Mouse (Mus musculus): ENCODE results near the gene Borcs6. TPM values are rescaled to one million over a fixed set of nuclear protein-coding genes. Genes with fewer than 3 reads are reported as not detected.
A peak's percentile ranks its signal among the peaks of the same experiment; 100 is the strongest.

Borcs6 gene
- polyA plus RNA-seq, 3 experiments from 2014 or later = 1.1 to 2.2 (median 1.3) TPM

DNA sequence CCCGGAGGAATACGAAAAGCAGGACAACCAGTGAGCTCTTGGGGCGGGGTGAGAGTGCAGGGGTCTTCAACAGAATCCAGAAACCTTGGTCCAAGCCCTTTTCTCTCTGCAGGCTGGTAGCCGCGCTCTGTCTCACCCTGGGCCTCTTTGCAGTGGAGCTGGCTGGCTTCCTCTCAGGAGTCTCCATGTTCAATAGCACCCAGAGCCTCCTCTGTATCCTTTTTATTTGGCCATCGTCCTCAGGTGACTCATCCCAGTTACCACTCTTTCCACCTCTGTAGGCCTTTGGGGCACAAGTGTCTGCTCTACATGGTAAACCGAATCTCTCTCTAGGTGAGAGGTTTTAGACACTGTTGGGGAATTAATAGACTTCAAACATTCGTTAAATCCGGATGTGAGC, 11.7 kb downstream of the Borcs6 start:
- no peak for ATAC-seq

DNA sequence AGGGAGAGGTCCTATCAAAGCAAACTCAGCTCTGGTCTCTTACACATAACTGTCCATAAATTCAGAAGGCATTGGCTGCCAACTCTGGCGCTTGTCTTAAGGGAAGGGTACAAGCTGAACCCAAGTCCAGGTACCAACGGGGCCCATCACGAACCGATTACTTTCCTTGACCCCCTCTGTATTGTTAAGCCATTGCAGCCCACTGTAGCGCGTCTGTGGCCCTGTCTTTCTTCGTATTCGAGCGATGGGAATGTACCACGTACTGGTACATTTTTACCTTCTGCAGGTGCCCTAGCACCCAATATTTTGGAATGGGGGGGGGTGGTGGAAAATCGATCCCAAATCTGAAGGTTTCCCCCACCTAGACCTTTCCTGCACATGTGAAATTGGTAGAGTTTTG, 12.7 kb downstream of the Borcs6 start:
- no peak for ATAC-seq

DNA sequence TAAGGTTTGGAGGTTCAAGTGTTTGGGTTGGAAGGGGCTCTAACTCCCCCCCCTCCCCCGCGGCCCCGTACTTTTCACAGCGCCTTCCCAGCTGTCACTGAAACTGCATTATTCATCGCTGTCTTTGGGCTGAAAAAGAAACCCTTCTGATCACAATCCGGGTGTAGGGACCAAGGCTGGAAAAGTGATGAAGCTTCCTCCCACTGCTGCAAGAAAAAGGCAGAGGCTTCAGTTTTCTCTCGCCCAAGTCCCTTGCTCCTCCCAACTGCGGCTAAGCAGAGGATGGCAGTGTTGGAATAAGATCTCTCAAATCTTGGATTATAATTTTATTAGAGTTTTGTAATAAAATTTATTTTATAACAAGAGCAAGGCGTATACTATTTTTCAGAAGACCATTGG, 13.1 kb downstream of the Borcs6 start:
- ATAC-seq = no peak

DNA sequence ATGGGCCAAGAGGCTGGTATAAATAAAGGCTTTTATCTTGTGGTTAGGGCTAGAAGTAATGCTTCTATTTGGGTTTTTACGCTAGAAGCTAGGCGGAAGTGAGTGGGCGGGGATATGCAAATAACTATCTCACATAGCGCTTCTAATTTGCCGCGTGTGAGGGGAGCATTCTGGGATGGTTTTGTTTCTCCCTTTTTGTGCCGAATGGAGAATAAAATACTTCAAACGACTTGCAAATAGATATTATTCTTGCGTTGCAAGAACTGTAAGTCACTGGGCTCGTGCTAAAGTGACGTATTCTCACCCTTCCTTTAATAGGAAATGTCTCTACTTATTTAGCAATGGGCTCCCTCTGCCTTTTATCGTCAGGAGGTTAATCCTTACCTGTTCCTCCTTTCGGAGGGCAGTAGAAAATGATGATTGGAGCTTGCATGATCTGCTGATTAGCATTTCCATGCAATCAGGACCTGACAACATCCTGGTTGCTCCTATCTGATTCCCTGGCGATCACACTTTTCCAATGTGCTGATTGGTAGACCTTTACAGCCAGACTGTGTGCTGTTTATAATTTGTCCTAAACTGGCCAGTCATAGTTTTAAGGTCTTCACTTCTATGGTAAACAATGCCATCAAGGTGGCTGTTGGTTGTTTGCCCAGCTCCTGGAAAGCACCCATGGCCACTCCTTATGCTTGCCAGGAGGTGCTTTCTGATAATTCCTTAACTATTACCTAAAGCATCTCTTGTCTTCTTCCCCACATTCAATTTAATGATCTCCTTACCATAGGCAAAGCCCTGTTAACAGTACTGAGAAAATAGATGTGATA, 13.8 kb downstream of the Borcs6 start:
- peak; percentile 76 for ATAC-seq

DNA sequence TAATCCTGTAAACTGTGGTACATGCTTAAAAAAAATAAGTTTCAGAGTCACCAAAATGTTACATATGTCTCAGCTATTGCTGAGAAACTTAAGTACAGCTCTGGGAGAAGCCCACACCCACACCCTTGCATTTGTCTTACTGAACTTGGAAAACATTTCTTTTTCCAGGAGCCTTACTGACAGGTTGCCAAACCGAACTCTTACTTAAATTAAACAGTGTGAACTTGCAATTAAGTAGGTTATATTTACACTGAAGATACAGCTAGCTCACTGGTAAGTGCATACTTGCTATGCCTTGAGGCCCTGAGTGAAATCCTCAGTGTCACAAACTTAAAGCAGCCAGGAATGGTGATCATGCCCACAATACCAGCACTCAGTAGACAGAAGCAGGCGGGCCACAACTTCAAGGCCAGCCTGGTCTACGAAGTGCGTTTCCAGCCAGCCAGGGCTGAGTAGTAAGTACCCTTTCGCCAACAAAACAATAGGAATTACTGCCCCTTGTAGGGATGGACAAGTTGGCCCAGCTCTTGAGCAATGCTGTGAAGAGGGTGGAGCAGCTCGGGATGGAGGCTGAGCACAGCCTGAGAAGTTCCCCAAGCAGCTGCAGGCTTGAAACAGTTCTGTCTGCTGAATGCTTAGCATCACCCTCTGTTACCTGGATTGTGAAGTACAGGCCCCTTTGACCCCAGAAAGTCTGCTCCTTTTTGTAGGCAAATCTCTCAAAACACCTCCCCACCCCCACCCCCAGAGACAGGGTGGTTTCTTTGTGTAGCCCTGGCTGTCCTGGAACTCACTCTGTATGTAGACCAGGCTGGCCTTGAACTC, 14.6 kb downstream of the Borcs6 start:
- no peak for ATAC-seq

DNA sequence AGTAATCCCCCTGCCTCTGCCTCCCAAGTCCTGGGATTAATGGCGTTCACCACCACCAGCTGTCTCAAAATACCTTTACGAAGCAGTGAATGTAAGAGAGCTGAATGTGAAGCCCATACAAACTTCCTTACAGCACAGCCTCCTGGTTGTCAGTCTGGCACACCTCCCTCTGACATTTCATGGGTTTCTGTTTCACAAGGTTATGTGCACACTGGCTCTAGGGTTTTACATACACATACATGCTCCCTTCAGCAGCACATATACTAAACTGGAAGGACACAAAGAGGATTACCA, 15.2 kb downstream of the Borcs6 start:
- no peak for ATAC-seq

DNA sequence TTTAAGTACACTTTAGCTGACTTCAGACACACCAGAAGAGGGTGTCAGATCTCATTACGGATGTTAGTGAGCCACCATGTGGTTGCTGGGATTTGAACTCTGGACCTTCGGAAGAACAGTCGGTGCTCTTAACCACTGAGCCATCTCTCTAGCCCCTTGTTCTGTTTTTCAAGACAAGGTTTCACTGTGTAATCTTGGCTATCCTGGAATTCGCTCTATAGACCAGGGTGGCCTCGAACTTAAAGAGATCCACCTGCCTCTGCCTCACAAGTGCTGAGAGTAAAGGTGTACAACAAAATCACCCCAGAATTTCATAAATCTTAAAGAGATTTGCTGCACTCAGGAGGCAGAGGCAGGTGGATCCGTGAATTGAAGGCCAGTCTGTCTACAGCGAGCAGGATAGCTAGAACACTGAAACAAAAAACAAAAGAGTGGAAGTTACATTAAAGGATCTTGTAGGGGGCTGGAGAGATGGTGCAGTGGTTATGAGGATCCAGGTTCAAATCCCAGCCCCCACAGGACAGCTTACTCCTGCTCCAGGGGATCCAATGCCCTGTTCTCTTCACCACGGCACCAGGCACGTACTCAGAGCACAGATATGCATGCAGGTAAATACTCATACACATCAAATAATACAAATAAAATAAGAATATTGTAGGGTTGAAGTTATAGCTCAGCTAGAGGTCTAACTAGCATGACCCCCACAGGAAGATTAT, 16.4 kb downstream of the Borcs6 start:
- no peak for ATAC-seq

DNA sequence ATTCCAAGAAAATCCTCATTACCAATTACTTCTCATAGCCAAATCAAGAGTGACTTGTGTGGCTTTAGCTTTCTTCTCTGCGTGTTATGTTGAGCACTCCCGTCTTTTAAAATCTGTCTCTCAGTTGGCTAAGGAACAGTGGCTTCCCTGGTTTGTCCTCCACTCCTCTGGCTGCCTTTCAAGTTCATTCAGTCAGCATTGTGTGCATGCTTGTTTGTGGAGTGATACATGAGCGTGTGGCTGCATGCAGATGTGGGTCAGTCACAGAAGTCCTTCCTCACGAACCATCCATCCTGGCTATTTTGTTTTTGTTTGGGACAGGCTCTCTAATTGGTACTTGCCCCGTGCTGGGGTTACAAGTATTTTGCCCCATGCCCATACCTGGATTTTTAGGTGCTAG, 17.1 kb downstream of the Borcs6 start:
- ATAC-seq = no peak

DNA sequence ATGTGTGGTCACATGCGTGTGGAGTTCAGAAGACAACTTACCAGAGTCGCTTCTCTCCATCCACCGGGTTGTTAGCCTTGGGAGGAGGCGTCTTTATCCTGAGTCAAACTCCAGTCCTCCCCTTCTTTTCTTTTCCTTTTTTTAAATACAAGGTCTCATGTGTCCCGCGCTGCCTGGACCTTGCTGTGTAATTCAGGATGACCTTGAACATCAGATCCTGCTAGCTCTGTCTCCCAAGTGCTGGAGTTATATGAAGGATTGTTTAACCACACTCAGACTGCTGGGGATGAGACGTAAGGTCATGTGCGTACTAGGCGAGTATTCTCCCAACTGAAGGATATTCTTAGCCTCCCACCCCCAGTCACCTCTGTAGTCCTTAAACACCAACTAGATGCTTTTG, 17.8 kb downstream of the Borcs6 start:
- ATAC-seq = no peak

DNA sequence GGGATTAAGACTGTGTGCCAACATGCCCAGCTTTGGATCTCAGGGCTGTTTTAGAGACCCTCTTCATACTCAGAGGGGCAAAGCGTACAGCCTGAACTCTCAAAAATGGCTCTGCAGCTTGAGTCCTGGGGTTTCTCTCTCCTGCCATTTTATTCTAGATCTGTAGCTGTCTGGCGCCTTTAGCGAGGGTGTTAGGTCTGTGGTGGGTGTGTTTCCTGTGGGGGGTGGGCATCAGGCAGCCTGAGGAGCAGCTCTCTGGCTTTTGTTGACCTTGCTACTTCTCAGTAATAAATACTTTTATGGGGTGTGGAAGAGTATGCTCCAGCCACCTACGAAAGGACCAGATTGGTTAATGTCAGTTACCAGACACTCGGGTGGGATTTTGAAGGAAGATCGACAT, 18.5 kb downstream of the Borcs6 start:
- no peak for ATAC-seq

DNA sequence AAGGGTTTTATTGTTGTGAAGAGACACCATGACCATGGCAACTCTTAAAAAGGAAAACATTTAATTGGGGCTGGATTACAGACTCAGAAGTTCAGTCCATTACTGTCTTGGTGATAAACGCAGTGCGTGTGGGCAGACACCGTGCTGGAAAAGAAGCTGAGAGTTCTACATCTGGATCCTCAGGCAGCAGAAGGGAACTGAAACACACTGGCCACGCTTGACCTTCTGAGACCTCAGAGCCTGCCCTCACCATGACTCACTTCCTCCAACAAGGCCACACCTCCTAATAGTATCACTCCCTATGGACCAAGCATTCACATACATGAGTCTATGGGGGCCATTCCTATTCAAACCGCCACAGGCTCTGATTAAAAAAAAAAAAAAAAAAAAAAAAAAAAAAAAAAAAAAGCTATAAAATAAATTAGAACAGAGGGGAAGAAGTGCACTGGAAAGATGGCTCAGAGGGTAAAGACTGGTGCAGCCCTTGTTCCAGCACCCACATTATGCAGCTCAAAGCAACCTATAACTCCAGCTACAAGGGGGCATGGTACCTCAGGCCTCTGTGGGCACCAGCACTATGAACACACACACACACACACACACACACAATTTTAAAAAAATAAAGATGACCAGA, 19.4 kb downstream of the Borcs6 start:
- no peak for ATAC-seq

DNA sequence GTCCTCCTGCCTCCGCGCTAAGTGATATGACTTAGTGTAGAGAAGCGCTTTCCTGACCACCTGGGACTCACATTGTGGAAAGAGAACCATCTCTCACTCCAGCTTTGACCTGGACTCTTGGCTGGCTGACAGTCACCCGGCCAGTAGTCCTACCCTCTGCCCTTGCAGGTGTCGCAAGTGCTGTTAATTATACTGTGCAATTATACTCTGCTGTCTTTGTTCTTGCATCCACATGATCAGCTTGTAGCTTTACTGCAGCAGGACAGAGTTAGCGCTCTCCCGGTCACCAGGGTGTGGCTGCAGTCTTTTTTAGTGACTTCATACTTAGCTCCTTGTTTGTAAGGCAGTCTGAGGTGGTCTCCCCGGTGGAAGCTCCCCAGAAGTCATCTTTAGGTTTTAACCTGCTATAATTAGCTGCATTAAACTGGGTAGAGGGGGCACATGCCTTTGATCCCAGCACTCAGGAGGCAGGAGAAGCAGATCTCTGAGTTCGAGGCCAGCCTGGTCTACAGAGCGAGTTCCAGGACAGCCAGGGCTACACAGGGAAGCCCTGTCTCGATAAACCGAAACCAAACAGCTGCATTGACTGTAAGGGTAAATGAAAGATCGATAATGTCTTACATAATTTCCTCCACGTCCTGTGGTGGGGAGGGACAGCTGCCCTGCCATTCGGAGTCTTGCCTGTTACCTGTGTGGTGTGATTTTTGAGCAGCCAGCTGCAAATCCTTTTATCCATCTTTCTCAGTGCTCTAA, 20.8 kb downstream of the Borcs6 start:
- ATAC-seq = no peak

DNA sequence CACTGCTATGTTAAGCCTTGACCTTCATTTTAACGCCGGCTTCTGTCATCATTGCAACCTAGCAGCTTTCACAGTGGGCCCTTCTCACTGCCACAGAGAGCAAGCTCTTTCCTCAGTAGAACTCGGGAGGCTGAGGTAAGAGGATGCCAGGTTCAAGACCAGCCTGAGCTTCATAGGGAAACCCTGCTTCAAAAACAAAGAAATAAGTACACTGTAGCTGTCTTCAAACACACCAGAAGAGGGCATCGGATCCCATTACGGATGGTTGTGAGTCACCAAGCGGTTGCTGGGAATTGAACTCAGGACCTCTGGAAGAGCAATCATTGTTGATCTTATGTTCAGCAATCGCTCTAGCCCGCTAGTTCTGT, 21.3 kb downstream of the Borcs6 start:
- ATAC-seq = no peak

DNA sequence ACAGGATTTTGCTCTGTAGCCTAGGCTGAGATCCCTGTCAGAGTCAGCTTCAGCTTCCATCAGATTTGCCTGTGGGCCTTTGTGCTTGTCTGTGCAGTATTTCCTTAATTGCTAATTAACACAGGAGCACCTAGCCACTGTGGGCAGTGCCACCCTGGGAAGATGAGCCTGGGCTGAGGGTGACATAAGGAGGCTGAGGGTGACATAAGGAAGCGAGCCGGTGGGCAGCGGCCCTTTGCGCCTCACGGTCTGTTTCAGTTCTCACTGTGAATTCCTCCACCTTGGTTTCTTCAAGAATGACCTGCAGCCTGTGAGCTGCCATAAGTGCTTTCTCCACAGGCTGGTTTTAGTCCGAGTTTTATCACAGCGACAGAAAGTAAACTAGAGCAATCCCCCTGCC, 22.1 kb downstream of the Borcs6 start:
- no peak for ATAC-seq

DNA sequence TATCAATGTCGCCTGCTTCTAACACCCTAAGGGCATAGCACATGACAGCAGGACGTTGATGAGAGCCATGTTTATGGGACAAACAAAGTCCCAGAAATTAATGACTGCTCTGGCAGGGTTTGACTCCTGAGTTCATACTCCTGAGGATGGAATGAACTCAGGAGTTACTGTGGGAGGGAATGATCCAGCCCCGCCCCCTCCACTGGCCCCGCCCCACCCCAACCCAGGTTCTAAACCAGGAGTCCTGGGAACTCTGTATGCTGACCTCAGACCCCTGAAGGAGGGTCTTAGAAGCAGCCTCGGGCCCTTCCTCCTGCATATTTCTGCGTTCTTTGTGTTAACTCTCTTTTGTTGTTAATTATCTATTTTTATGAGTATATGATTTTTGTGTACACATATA, 26.1 kb downstream of the Borcs6 start:
- ATAC-seq = no peak

DNA sequence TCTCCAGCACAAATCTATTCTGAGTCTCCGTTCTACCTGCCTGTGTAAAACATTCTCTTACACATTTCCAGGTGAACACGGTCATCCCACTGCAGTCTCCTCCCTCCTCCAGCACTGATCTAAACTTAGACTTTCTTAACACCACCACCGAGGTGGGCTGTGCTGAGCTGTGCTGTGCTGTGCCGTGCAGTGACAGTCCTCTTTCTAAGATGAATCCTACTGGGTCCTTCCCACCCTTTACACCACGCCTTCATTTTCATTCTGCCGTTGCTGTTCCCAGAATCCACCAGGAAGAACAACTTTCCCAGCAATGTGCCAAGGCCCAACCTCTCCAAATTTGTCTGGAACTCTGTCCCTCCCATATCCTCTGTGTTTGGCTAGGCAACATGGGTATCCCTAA, 26.9 kb downstream of the Borcs6 start:
- ATAC-seq = no peak

DNA sequence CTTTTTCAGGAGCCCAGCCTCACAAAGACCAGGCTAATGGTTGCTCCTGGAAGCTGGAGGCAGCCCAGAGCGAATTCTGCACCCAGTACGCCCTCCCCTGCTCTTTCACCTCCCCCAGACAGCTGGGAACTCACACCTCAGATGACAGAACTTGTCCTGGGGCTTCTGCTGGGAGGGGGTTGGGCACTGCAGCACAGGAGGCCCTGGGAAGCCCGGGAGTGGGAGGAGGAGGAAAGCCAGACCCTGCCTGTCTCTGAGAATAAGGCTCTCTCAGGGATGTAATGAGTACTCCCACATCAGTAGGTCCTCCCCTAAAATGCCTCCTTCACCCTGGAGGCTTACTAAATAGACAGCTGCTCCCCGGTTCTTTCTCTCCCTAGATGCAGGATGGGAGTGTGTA, 27.6 kb downstream of the Borcs6 start:
- no peak for ATAC-seq

DNA sequence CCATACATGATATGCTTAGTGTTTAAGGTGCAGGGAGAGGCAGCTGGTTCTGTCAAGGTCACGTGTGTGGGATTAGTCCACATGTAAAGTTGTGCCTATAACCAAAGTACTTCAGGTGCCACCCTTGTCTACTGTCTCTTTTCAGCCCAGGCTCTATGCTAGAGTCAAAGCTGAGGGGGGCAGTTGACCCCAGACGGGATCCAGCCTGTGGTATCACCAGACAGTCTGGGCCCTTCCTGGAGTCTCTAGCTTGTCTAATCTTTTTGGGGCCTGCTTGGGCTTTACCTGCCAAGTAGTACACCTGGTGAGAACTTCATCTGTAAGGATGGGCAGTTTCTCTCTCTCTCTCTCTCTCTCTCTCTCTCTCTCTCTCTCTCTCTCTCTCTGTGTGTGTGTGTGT, 28.1 kb downstream of the Borcs6 start:
- no peak for ATAC-seq

DNA sequence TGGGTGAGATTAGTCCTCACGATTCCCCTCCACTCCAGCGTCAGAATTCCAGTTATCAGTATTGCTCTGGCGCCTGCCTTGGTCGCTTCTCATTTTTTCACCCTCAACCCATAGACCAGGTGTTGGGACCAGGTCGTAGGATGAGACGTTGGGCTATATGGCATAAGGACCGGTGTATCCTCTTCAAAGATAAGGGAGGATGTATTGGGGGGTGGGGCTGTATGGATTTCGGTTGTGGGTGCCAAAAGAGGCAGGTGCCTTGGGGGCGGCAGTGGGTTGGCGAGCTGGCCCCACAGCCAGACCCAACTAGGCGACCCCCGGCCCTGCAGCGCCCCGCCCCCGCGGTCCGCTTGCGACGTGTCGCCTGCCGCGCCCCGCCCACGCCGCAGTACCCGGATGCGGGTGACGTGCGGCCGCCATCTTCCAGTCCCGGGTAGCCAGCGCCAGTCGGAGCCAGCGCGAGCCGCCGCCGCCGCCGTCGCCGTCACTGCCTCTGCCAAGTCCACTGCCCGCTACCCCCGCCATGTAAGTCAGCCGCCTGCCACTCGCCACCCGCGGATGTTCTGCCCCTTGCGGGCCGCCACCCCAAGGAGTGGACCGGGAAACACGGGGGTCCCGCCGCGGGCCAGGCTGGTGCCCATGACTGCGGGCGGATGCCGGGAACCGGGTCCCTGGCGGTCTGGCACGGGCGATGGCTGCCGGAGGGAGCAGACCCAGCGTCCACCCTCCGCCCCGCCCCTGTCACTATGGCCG, 28.8 kb downstream of the Borcs6 start, which contains the start of gene Vamp2:
Gene Vamp2 (plus strand): TSS at position 388 of the 753 bp plus-strand sequence.
- peak; percentile 72 for ATAC-seq

DNA sequence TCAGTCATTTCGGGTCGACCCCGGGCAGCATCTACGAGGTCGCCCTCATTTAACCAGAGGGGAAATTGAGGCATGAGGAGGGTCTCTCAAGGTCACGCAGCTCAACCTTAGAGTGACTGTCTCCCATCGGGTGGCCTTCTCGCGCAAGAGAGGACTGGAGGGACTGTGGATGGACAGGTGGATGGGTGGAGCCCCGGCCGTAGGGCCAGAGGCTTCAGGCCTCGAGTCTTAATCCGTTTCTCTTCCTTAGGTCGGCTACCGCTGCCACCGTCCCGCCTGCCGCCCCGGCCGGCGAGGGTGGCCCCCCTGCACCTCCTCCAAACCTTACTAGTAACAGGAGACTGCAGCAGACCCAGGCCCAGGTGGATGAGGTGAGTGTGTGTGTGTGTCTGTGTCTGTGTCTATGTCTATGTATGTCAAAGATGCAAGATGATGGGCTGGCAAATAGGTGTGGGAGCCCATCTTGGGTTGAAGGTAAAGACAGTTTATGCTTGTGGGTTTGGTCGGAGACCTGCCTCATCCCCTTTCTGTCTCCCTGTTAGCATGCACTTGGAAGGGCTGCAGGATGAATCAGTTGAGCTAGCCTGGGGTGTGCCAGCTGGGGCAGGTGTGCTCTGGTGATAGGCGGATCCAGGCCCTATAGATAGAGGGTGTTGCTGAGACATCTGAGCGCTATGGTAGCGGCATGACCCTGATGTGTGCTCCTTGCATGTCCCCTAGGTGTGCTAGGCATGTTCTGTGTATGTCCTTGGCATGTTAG, 29.5 kb downstream of the Borcs6 start:
- no peak for ATAC-seq

All from inflammation-experienced regulatory T-cells, adult 6 months (primary cell).